Mouse (Mus musculus) forebrain, embryonic 15.5 days (tissue): Measurements from ENCODE around the gene Taf1d. TPM values are rescaled to one million over a fixed set of nuclear protein-coding genes. Genes with fewer than 3 reads are reported as not detected.
"Not testable (repeated sequence)": the region's sequence is repeated elsewhere in the genome, so short reads cannot be mapped to it uniquely, and the experiment has no call there.

Source experiments
- ATAC-seq: fragments of 200-750 bp; cut with Nextera tagmentation; replicated peaks from 2 replicates; pipeline ENCODE4 v1.8.0; 2017; ENCODE audit warnings: mild to moderate bottlenecking, moderate TSS enrichment, moderate library complexity
- H3K27ac ChIP-seq: fragments of 300-500 bp; sonication (generic); replicated peaks from 2 replicates; pipeline ENCODE4 v1.5.1; 2015; ENCODE audit warnings: mild to moderate bottlenecking, inconsistent platforms
- H3K27me3 ChIP-seq: fragments of 300-500 bp; sonication (generic); 2 replicates; pipeline ENCODE4 v1.6.1; 2015; ENCODE audit warnings: inconsistent platforms
- H3K36me3 ChIP-seq: fragments of 300-500 bp; sonication (generic); 2 replicates; pipeline ENCODE4 v1.6.1; 2015; ENCODE audit warnings: mild to moderate bottlenecking, inconsistent platforms
- H3K4me1 ChIP-seq: fragments of 300-500 bp; sonication (generic); 2 replicates; pipeline ENCODE4 v1.6.1; 2015; ENCODE audit warnings: inconsistent platforms
- H3K4me2 ChIP-seq: fragments of 300-500 bp; sonication (generic); replicated peaks from 2 replicates; pipeline ENCODE4 v1.6.1; 2015; ENCODE audit warnings: mild to moderate bottlenecking, inconsistent platforms
- H3K4me3 ChIP-seq: fragments of 300-500 bp; sonication (generic); 2 replicates; pipeline ENCODE4 v1.5.1; 2015; ENCODE audit warnings: mild to moderate bottlenecking, inconsistent platforms
- H3K9ac ChIP-seq: fragments of 300-500 bp; sonication (generic); replicated peaks from 2 replicates; pipeline ENCODE4 v1.6.1; 2015; ENCODE audit warnings: mild to moderate bottlenecking, inconsistent platforms
- H3K9me3 ChIP-seq: fragments of 300-500 bp; sonication (generic); 2 replicates; pipeline ENCODE4 v1.6.1; 2016; ENCODE audit warnings: inconsistent platforms
- WGBS: fragments of 180-500 bp; shearing (Covaris S2); methylation state at CpG from one replicate; pipeline ENCODE4 v1.1.7; 2015; ENCODE audit warnings: mixed read lengths; 5-methylcytosine and 5-hydroxymethylcytosine counted together
- polyA plus RNA-seq: library from polyadenylated mRNA; unstranded; fragments of >200 nt; fragmentation: Nextera tagmentation; extraction: Ambion mirVana; gene quantifications from 2 replicates; pipeline ENCODE4 v1.2.1, GENCODE M21; 2015

The Taf1d gene
- polyA plus RNA-seq, 1 experiment from 2014 or later = 49.7 TPM

- Histone ChIP-seq H3K27ac (no peak overlapping the region), H3K27me3 (no peaks in the 10 kb centered on the region), H3K36me3 (peaks cover 8% of the 10 kb centered on the region; the same call in 1 of the 2 replicates), H3K4me3 (no peak overlapping the region), H3K9me3 (no peaks in the 10 kb centered on the region), H3K4me2 (no peak overlapping the region), H3K9ac (no peak overlapping the region), H3K4me1 (no peaks in the 10 kb centered on the region)
- no peak for ATAC-seq
- 44% methylated on average over 6 of the region's 6 CpGs for WGBS
Measured at GRCm38 (mm10) chr9:15287846-15288245, 18.2 kb upstream of the Taf1d start.

GRCm38 (mm10) chr9:15288402-15288801 lies 17.6 kb upstream of the Taf1d start:
- Histone ChIP-seq H3K27me3 (no peaks in the 10 kb centered on the region), H3K4me2 (no peak overlapping the region), H3K9ac (no peak overlapping the region), H3K4me3 (no peak overlapping the region), H3K36me3 (peaks cover 8% of the 10 kb centered on the region; the same call in 1 of the 2 replicates), H3K27ac (no peak overlapping the region), H3K9me3 (no peaks in the 10 kb centered on the region), H3K4me1 (no peaks in the 10 kb centered on the region)
- no peak for ATAC-seq
- 92% methylated on average over 3 of the region's 3 CpGs for WGBS

GRCm38 (mm10) chr9:15289251-15289650 lies 16.8 kb upstream of the Taf1d start:
- Histone ChIP-seq H3K27me3 (no peaks in the 10 kb centered on the region), H3K36me3 (peaks cover 8% of the 10 kb centered on the region; the same call in 1 of the 2 replicates), H3K27ac (no peak overlapping the region), H3K9me3 (no peaks in the 10 kb centered on the region), H3K4me1 (no peaks in the 10 kb centered on the region), H3K9ac (no peak overlapping the region), H3K4me3 (no peak overlapping the region), H3K4me2 (no peak overlapping the region)
- 93% methylated on average over 6 of the region's 6 CpGs for WGBS
- no peak for ATAC-seq

GRCm38 (mm10) chr9:15297112-15297511 lies 8.9 kb upstream of the Taf1d start:
- no peaks in the 10 kb centered on the region for H3K27me3 ChIP-seq
- H3K4me1 ChIP-seq = peaks cover 4% of the 10 kb centered on the region; the same call in 1 of the 2 replicates
- no peaks in the 10 kb centered on the region for H3K9me3 ChIP-seq
- no peaks in the 10 kb centered on the region for H3K36me3 ChIP-seq
- WGBS = 86% methylated on average over 7 of the region's 7 CpGs
- H3K4me3 ChIP-seq = no peak overlapping the region
- no peak overlapping the region for H3K9ac ChIP-seq
- ATAC-seq = no peak
- no peak overlapping the region for H3K4me2 ChIP-seq
- H3K27ac ChIP-seq = no peak overlapping the region

GRCm38 (mm10) chr9:15298451-15298850 lies 7.6 kb upstream of the Taf1d start:
- H3K9ac ChIP-seq = no peak overlapping the region
- 84% methylated on average over 2 of the region's 2 CpGs for WGBS
- H3K4me1 ChIP-seq = peaks cover 4% of the 10 kb centered on the region; the same call in 1 of the 2 replicates
- H3K4me3 ChIP-seq = no peak overlapping the region
- H3K27ac ChIP-seq = no peak overlapping the region
- no peaks in the 10 kb centered on the region for H3K36me3 ChIP-seq
- H3K9me3 ChIP-seq = no peaks in the 10 kb centered on the region
- no peak overlapping the region for H3K4me2 ChIP-seq
- H3K27me3 ChIP-seq = no peaks in the 10 kb centered on the region
- ATAC-seq = no peak

GRCm38 (mm10) chr9:15300056-15300455 lies 6.0 kb upstream of the Taf1d start:
- Histone ChIP-seq H3K9me3 (no peaks in the 10 kb centered on the region), H3K36me3 (no peaks in the 10 kb centered on the region), H3K27ac (no peak overlapping the region), H3K4me1 (peaks cover 7% of the 10 kb centered on the region), H3K4me2 (no peak overlapping the region), H3K9ac (no peak overlapping the region), H3K4me3 (no peak overlapping the region), H3K27me3 (no peaks in the 10 kb centered on the region)
- 86% methylated on average over 5 of the region's 5 CpGs for WGBS
- ATAC-seq = no peak

GRCm38 (mm10) chr9:15301399-15301798 lies 4.6 kb upstream of the Taf1d start:
- Histone ChIP-seq H3K4me1 (peaks cover 13% of the 10 kb centered on the region), H3K4me2 (no peak overlapping the region), H3K27ac (0 out of 2 replicates have a peak overlapping the region, but pooled peaks have one; percentile 3), H3K9ac (no peak overlapping the region), H3K9me3 (no peaks in the 10 kb centered on the region), H3K27me3 (no peaks in the 10 kb centered on the region), H3K36me3 (no peaks in the 10 kb centered on the region), H3K4me3 (no peak overlapping the region)
- ATAC-seq = no peak
- 49% methylated on average over 6 of the region's 6 CpGs for WGBS

- not testable (repeated sequence) for H3K9me3 ChIP-seq, ATAC-seq, H3K27me3 ChIP-seq
Measured at GRCm38 (mm10) chr9:15302006-15302405, 4.0 kb upstream of the Taf1d start.

GRCm38 (mm10) chr9:15302881-15303280 lies 3.1 kb upstream of the Taf1d start:
- Histone ChIP-seq H3K9ac (no peak overlapping the region), H3K4me2 (no peak overlapping the region), H3K27me3 (no peaks in the 10 kb centered on the region), H3K27ac (no peak overlapping the region), H3K4me1 (peaks cover 26% of the 10 kb centered on the region), H3K4me3 (no peak overlapping the region), H3K36me3 (no peaks in the 10 kb centered on the region), H3K9me3 (no peaks in the 10 kb centered on the region)
- 72% methylated on average over 2 of the region's 2 CpGs for WGBS
- ATAC-seq = no peak

More at GRCm38 (mm10) chr9:15302006-15302405, 4.0 kb upstream of the Taf1d start:
- H3K36me3 ChIP-seq, H3K27ac ChIP-seq, H3K9ac ChIP-seq, H3K4me3 ChIP-seq, H3K4me2 ChIP-seq: not testable (repeated sequence)
- 79% methylated on average over 6 of the region's 6 CpGs for WGBS
- peaks cover 18% of the 10 kb centered on the region for H3K4me1 ChIP-seq

- Histone ChIP-seq H3K27ac (peak within 1 kb of the TSS; percentile 92), H3K27me3 (no peaks in the 10 kb centered on the region), H3K9ac (peak within 1 kb of the TSS; percentile 94), H3K4me2 (peak within 1 kb of the TSS; percentile 68), H3K4me1 (peaks cover 41% of the 10 kb centered on the region), H3K9me3 (no peaks in the 10 kb centered on the region), H3K4me3 (peak within 1 kb of the TSS; percentile 98), H3K36me3 (peaks cover 28% of the 10 kb centered on the region)
- peak; percentile 89 for ATAC-seq
- under 1% methylated on average over 35 of the region's 35 CpGs for WGBS
Measured at GRCm38 (mm10) chr9:15306398-15307119, 545 bp downstream of the Taf1d start, which contains the start of gene 4931406C07Rik. Gene 4931406C07Rik, minus strand, starts transcription at chr9:15306448.

- Histone ChIP-seq H3K9ac (peak overlapping the region; percentile 94), H3K27ac (no peak overlapping the region), H3K4me1 (peaks cover 40% of the 10 kb centered on the region), H3K4me3 (peak overlapping the region; percentile 98), H3K27me3 (no peaks in the 10 kb centered on the region), H3K4me2 (peak overlapping the region; percentile 68), H3K36me3 (peaks cover 35% of the 10 kb centered on the region), H3K9me3 (no peaks in the 10 kb centered on the region)
- 9% methylated on average over 6 of the region's 6 CpGs for WGBS
- no peak for ATAC-seq
Measured at GRCm38 (mm10) chr9:15307257-15307656, 1.2 kb downstream of the Taf1d start.

GRCm38 (mm10) chr9:15308254-15308653 lies 2.2 kb downstream of the Taf1d start:
- H3K27ac ChIP-seq = no peak overlapping the region
- H3K4me2 ChIP-seq = no peak overlapping the region
- peaks cover 40% of the 10 kb centered on the region for H3K4me1 ChIP-seq
- peaks cover 42% of the 10 kb centered on the region for H3K36me3 ChIP-seq
- ATAC-seq = no peak
- no peaks in the 10 kb centered on the region for H3K27me3 ChIP-seq
- 47% methylated on average over 2 of the region's 2 CpGs for WGBS
- H3K4me3 ChIP-seq = no peak overlapping the region
- H3K9me3 ChIP-seq = no peaks in the 10 kb centered on the region
- H3K9ac ChIP-seq = no peak overlapping the region
